Mouse (Mus musculus): ENCODE results near the gene Adora3. TPM values are rescaled to one million over a fixed set of nuclear protein-coding genes. Genes with fewer than 3 reads are reported as not detected.
"Not testable (repeated sequence)": the region's sequence is repeated elsewhere in the genome, so short reads cannot be mapped to it uniquely, and the experiment has no call there.

Gene Adora3
- polyA plus RNA-seq, 1 experiment from 2014 or later = 0.17 TPM

GRCm38 (mm10) chr3:105912097-105912880 lies 41.6 kb downstream of the Adora3 start:
- Histone ChIP-seq H3K27ac (no peak overlapping the region), H3K4me1 (no peaks in the 10 kb centered on the region), H3K9ac (no peak overlapping the region), H3K27me3 (replicated peaks) (no peaks in the 10 kb centered on the region), H3K36me3 (replicated peaks) (no peaks in the 10 kb centered on the region), H3K9me3 (no peaks in the 10 kb centered on the region), H3K4me2 (no peak overlapping the region), H3K4me3 (no peak overlapping the region)
- ATAC-seq (replicated peaks) = no peak
- 85% methylated on average over 9 of the region's 9 CpGs for WGBS

GRCm38 (mm10) chr3:105913839-105914681 lies 43.4 kb downstream of the Adora3 start:
- Histone ChIP-seq H3K9ac (no peak overlapping the region), H3K4me1 (no peaks in the 10 kb centered on the region), H3K9me3 (no peaks in the 10 kb centered on the region), H3K27ac (no peak overlapping the region), H3K4me2 (no peak overlapping the region), H3K36me3 (replicated peaks) (no peaks in the 10 kb centered on the region), H3K4me3 (no peak overlapping the region), H3K27me3 (replicated peaks) (no peaks in the 10 kb centered on the region)
- WGBS = 83% methylated on average over 10 of the region's 10 CpGs
- no peak for ATAC-seq (replicated peaks)

GRCm38 (mm10) chr3:105915281-105915680 lies 44.6 kb downstream of the Adora3 start:
- Histone ChIP-seq H3K27me3 (replicated peaks) (no peaks in the 10 kb centered on the region), H3K4me1 (no peaks in the 10 kb centered on the region), H3K4me3 (no peak overlapping the region), H3K9me3 (no peaks in the 10 kb centered on the region), H3K27ac (no peak overlapping the region), H3K4me2 (no peak overlapping the region), H3K9ac (no peak overlapping the region), H3K36me3 (replicated peaks) (no peaks in the 10 kb centered on the region)
- no peak for ATAC-seq (replicated peaks)
- 64% methylated on average over 1 of the region's 1 CpGs for WGBS

GRCm38 (mm10) chr3:105916455-105916854 lies 45.8 kb downstream of the Adora3 start:
- not testable (repeated sequence) for H3K9me3 ChIP-seq; H3K36me3 ChIP-seq (replicated peaks); H3K27me3 ChIP-seq (replicated peaks); H3K27ac ChIP-seq; H3K9ac ChIP-seq; H3K4me2 ChIP-seq; H3K4me3 ChIP-seq; H3K4me1 ChIP-seq; ATAC-seq (replicated peaks)

GRCm38 (mm10) chr3:105917656-105918354 lies 47.1 kb downstream of the Adora3 start:
- Histone ChIP-seq H3K9me3 (no peaks in the 10 kb centered on the region), H3K36me3 (replicated peaks) (no peaks in the 10 kb centered on the region), H3K4me2 (no peak overlapping the region), H3K27me3 (replicated peaks) (no peaks in the 10 kb centered on the region), H3K4me1 (no peaks in the 10 kb centered on the region), H3K27ac (no peak overlapping the region), H3K9ac (no peak overlapping the region), H3K4me3 (no peak overlapping the region)
- WGBS = 69% methylated on average over 10 of the region's 10 CpGs
- ATAC-seq (replicated peaks) = no peak

GRCm38 (mm10) chr3:105918355-105918745 lies 47.7 kb downstream of the Adora3 start:
- no peaks in the 10 kb centered on the region for H3K4me1 ChIP-seq
- no peaks in the 10 kb centered on the region for H3K36me3 ChIP-seq (replicated peaks)
- H3K27ac ChIP-seq = no peak overlapping the region
- H3K27me3 ChIP-seq (replicated peaks) = no peaks in the 10 kb centered on the region
- no peak overlapping the region for H3K9ac ChIP-seq
- H3K4me3 ChIP-seq = no peak overlapping the region
- ATAC-seq (replicated peaks) = no peak
- H3K4me2 ChIP-seq = no peak overlapping the region
- no peaks in the 10 kb centered on the region for H3K9me3 ChIP-seq
- 72% methylated on average over 3 of the region's 3 CpGs for WGBS

- H3K4me1 ChIP-seq; H3K4me2 ChIP-seq; H3K9ac ChIP-seq; ATAC-seq (replicated peaks); H3K4me3 ChIP-seq; H3K36me3 ChIP-seq (replicated peaks); H3K27me3 ChIP-seq (replicated peaks); H3K9me3 ChIP-seq; H3K27ac ChIP-seq: not testable (repeated sequence)
Measured at GRCm38 (mm10) chr3:105920743-105921142, 50.1 kb downstream of the Adora3 start.

- WGBS = 80% methylated on average over 2 of the region's 2 CpGs
- no peak for ATAC-seq (replicated peaks)
Measured at GRCm38 (mm10) chr3:105921959-105922358, 51.3 kb downstream of the Adora3 start.

GRCm38 (mm10) chr3:105924616-105925015 lies 54.0 kb downstream of the Adora3 start:
- 89% methylated on average over 9 of the region's 9 CpGs for WGBS
- Histone ChIP-seq H3K27ac (no peak overlapping the region), H3K27me3 (replicated peaks) (no peaks in the 10 kb centered on the region), H3K4me2 (no peak overlapping the region), H3K4me1 (no peaks in the 10 kb centered on the region), H3K9ac (no peak overlapping the region), H3K9me3 (no peaks in the 10 kb centered on the region), H3K36me3 (replicated peaks) (no peaks in the 10 kb centered on the region), H3K4me3 (no peak overlapping the region)
- ATAC-seq (replicated peaks) = no peak

More at GRCm38 (mm10) chr3:105921959-105922358, 51.3 kb downstream of the Adora3 start:
- Histone ChIP-seq H3K36me3 (replicated peaks) (no peaks in the 10 kb centered on the region), H3K4me2 (no peak overlapping the region), H3K4me1 (no peaks in the 10 kb centered on the region), H3K9ac (no peak overlapping the region), H3K9me3 (no peaks in the 10 kb centered on the region), H3K27me3 (replicated peaks) (no peaks in the 10 kb centered on the region), H3K27ac (no peak overlapping the region), H3K4me3 (no peak overlapping the region)

GRCm38 (mm10) chr3:105927561-105928194 lies 57.0 kb downstream of the Adora3 start:
- Histone ChIP-seq H3K27ac (no peak overlapping the region), H3K9me3 (no peaks in the 10 kb centered on the region)
- 84% methylated on average over 7 of the region's 7 CpGs for WGBS

GRCm38 (mm10) chr3:105928195-105928569 lies 57.5 kb downstream of the Adora3 start:
- 96% methylated on average over 3 of the region's 3 CpGs for whole genome bisulfite sequencing
- no peaks in the 10 kb centered on the region for H3K27me3 ChIP-seq (replicated peaks)
- H3K4me1 ChIP-seq = no peaks in the 10 kb centered on the region
- no peak overlapping the region for H3K9ac ChIP-seq
- H3K4me2 ChIP-seq = no peak overlapping the region
- no peak overlapping the region for H3K4me3 ChIP-seq
- no peak for ATAC-seq (replicated peaks)
- no peaks in the 10 kb centered on the region for H3K36me3 ChIP-seq (replicated peaks)
- no peaks in the 10 kb centered on the region for H3K9me3 ChIP-seq
- no peak overlapping the region for H3K27ac ChIP-seq

More at GRCm38 (mm10) chr3:105927561-105928194, 57.0 kb downstream of the Adora3 start:
- H3K4me1 ChIP-seq = no peaks in the 10 kb centered on the region
- no peaks in the 10 kb centered on the region for H3K36me3 ChIP-seq (replicated peaks)
- no peak overlapping the region for H3K4me3 ChIP-seq
- no peaks in the 10 kb centered on the region for H3K27me3 ChIP-seq (replicated peaks)
- H3K9ac ChIP-seq = no peak overlapping the region
- H3K4me2 ChIP-seq = no peak overlapping the region
- ATAC-seq (replicated peaks) = no peak

- H3K27ac ChIP-seq = no peak overlapping the region
- WGBS = 93% methylated on average over 6 of the region's 6 CpGs
- H3K4me1 ChIP-seq = no peaks in the 10 kb centered on the region
- H3K4me2 ChIP-seq = no peak overlapping the region
- H3K27me3 ChIP-seq (replicated peaks) = no peaks in the 10 kb centered on the region
- no peaks in the 10 kb centered on the region for H3K36me3 ChIP-seq (replicated peaks)
- H3K9me3 ChIP-seq = no peaks in the 10 kb centered on the region
- no peak for ATAC-seq (replicated peaks)
- no peak overlapping the region for H3K4me3 ChIP-seq
- H3K9ac ChIP-seq = no peak overlapping the region
Measured at GRCm38 (mm10) chr3:105928781-105929180, 58.1 kb downstream of the Adora3 start.
